Mouse (Mus musculus) mesoderm, embryonic 11.5 days (tissue): ENCODE measurements around the gene Ube4a.
"Not testable (repeated sequence)": the region's sequence is repeated elsewhere in the genome, so short reads cannot be mapped to it uniquely, and the experiment has no call there.

ENCODE experiments used
- DNase-seq: peaks from one replicate; pipeline ENCODE4 v3.0.0-alpha.2; 2012; ENCODE audit warnings: low read depth, low spot score

The Ube4a gene

DNA sequence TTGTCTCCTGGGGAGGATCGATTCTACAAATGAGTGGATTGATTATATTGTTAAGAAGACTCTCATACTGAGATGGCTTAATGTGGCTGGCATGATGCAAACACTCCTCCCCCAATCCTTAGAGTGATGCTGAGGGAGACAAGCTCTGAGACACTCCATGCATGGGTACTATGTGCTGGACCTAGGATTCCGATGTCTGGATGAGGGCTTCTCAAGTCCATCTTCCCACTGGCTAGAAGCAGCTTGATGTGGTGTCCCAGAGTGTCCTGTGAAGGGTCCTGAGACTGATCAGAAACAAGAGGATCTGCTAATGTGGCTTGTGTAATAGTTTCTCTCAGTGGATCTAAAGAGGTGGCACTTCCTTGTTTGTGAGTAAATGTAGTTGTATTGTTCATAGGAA is 15.7 kb upstream of the Ube4a start:
- DNase-seq = no peak

DNA sequence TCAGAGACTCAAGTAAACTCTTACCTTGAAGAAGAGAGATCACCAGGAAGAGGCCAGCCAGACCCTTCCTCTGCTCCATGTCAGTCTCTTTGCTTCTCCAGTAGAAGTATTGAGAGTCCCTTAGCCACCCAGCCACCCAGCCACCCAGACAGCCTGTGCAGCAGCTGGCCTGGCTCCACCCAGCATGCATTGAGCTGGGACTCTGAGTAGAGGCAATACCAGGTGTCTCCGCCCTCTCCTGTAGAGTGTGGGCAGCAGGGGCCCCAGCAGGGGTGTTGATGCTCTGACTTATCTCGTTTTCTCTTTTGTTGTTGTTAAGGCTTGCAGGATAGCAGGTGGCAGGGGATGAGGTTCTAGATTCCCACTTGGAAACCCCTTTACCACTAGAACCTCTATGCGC is 14.8 kb upstream of the Ube4a start, which contains the start of gene Cd3g:
Gene Cd3g (minus strand): TSS at position 190 of the 400 bp plus-strand sequence.
- DNase-seq = no peak

DNA sequence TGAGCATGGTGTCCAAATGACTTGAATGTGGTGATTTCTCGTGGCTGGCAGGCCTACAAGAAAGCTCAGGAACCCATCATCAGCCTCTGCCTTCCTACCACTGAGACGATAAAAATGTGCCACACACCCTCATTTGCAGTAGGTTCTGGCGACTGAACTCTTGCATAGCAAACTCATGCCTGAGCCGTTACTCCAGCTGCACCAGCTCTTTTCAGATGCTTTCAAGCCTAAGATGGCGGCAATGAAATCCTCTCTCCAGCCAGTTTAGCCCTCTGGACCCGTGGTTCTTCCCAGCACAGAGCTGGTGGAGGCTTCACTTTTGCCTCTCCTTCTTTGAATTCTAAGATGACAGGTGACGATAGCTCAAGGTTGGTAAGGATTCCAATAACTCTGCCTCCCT is 14.4 kb upstream of the Ube4a start:
- DNase-seq = no peak

DNA sequence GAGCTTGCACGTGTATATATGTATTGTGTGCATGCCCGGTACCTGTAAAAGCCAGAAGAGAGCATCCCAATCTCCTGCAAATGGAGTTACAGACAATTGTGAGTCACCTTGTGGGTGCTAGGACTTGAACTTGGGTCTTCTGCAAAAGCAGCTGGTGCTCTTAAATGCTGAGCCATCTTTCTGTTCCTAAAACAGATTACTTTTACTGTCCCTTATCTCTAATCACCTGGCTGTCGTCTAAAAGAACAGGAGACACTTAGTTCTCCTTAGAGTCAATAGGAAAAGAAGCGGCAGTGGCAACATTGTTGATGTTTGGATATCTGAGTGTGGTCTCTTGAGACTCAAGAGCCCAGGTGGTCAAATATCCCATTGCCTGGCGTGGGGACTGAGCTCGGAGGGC is 12.4 kb upstream of the Ube4a start:
- no peak for DNase-seq

DNA sequence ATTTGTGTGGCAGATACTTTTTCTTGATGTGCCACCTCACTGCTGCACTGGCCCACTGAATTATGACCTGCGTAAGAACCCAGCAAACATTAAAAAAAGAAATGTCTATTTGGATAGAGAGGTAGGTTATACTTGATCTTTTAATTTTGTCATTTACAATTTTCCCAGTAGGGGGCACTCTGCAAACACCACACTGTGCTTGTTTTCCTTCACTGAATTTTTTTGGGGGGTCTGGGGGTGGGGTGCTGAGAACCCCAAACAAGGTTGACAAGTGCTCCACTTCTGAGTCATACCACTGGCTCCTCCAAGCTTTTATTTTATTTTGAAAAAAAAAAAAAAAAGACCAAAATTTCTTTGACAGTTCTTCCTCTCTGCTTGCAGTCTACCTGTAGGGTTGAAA is 4.0 kb upstream of the Ube4a start:
- DNase-seq = no peak

DNA sequence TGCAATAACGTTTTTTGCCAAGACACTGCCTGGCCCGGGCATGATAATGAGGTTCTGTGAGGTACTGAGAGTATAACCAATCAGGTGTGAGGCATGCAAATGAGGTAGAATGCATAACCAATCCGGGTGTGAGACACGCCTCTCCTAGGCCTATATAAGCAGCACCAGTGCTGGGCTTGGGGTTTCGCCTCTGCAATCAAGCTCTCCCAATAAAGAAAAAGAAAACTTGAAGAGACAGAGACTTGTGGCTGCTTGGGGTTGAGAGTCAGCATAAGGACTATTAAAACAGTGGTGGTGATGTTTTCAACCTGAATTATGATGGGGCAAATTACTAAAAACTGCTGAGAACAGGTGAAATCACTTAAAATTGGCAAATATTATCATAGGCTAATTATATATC is 2.4 kb upstream of the Ube4a start:
- DNase-seq = not testable (repeated sequence)

DNA sequence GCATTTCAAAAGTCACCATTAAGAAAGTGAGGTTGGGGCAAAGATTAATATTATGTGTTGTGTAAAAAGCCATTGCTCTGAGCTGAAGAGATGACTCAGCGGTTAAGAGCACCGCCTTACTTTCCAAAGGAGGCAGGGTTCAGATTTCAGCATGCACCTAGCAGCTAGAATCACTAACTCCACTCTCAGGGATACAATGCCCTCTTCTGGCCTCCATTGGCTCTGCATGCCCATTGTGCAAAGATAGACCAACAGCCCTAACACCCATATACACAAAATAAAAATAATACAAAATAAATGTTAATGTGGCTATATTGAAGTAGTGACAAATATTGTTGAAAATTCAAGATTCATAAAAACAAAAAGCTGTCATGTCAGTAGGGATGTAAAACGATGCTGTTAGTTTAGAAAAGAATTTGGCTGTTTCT is 1.4 kb upstream of the Ube4a start:
- DNase-seq = peak; percentile 74

DNA sequence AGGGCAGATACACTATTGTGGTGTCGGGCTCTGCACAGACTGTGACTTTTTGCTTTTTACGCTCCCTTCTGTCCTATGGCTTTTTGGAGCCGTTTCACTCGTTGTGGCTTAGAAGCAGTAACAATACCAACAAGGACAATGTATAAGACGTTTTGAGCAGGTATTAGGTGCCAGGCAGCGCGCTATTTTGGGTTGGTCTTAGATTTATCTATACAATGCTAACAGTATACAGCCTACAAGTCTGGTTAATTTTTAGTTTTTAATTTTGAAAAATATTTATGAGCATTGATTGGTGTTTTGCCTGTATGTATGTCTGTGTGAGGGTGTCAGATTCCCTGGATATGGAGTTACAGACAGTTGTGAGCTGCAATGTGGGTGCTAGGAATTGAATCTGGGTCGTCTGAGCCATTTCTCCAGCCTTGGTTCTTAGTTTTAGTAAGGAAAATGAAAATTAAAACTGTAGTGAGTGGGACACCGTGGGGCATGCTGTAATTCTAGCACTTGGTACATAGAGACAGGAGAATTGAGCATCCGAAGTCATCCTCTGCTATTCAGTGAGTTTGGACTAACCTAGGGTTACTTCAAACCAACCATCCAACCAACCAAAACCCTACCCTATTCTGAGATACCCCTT is 550 bp upstream of the Ube4a start:
- DNase-seq = no peak

DNA sequence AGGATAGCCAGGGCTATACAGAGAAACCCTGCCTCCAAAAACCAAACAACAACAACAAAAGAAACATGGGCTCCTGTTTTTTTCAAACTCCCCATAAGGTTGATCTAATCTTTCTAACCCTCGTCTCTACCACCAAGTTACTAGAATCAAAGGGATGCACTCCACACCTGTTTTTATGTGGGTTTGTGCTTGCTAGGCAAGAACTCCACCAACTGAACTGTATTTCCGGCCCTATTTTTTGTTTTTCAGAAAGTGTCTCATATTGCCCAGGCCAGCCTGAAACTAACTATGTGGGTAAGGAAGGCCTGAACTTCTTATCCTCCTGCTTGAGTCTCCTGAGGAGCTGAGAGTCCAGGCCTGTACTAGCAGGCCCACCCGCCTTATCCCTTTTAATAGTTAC is 11.0 kb downstream of the Ube4a start:
- DNase-seq = no peak

DNA sequence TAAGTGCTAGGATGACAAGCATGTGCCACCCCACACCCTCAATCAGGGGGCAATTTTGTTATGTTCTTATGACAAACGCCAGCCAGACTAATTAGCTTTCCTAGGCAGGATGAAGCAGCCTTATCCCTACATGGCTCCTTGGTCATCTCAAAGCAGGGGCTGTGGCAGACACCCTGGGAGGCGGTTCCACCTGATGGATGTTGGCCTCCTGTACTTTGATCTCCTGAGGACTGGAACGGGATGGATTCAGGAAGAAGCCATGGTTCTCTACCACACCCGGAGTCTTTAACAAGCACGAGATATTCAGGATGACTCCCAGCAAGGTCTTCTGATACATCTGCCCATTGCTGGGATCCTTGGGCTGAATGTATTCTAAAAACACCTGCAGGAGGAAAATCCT is 17.6 kb downstream of the Ube4a start:
- no peak for DNase-seq

DNA sequence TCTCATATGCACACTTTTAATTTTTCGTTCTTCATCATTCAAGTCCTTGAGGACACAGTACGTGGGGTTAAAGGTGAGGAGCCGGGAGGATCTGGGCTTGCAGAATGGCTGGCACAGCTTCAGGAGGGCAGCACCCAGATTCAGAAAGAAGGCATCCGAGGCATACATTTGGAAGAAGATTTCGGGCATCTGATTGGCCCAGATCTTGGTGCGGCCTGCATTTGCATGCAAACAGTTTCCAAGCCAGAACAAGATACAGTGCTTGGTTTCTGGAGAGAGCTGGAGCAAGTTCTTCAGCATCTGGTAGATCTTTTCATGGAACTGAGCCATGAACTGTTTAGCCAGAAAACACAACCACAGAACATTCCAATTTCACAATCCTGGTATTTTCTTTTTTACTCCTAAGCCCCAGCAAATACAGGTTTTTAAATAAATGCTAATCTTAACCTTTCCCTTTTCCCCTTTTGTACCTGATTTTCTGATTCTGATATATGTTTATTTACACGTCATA is 19.2 kb downstream of the Ube4a start:
- no peak for DNase-seq

DNA sequence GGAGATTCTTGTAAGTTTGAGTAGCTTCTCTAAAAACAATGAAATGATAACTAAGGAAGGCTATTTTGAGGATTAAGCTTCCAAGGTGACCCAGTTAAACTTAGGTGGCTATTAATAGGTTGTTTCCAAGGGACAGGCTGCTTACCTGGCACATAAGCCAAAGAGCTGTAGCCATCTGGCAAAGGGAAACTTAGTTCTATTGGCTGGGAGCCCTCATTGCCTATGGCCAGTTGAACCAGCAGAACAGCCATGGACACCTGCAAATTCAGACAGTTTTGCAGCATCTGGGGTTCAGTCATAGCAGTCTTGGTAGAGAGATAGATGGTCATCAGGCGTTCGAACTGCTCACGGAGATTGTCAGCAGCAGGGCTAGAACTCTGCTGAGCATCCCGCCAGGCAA is 23.0 kb downstream of the Ube4a start:
- no peak for DNase-seq

DNA sequence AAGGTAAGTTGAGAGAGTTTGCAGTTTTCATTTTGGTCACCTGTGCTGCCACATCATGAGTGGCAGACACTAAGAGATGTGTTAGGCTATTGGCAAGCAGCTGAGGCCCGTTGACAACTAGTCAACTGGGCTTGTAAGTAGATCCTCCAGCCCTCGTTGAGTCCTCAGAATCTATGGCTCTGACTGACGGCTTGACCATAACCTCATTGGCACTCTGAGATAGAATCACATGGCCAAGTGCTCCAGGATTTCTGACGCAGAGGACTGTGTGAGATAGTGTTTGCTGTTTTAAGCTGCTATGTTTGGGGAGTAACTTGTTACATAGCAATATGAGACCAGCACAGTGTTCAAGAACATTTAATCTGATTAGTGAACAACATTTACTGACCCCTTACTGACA is 23.6 kb downstream of the Ube4a start:
- DNase-seq = no peak

DNA sequence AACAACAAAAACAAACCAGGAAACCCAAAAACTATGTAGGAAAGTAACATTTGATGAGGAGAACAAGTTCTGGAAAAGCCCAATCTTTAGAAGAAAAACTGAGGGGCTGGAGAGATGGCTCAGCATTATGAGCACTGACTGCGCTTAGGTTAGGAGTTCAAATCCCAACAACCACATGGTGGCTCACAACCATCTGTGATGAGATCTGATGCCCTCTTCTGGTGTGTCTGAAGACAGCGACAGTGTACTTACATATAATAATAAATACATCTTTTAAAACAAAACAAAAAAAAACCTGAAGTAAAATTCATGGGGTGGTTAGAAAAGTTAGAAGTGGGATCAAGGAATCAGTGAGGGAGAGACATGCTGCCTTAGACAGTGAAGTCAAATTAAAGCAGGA is 43.9 kb downstream of the Ube4a start:
- no peak for DNase-seq

DNA sequence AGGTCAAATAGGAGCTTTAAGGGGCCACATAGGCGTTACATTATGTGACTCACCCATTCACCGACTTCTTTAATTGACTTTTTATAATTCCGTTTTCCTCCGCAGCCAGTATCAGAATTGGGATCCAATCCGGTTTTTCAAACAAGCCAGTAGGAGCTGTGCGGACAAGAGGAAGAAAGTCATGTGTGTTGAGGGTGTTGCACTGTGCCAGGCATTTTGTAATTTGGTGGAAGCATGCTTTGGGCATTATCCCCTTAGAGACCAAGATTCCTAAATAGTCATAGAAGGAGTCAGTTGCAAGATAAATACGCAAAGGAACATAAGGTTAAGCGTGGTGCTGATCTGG is 44.3 kb downstream of the Ube4a start:
- DNase-seq = no peak

DNA sequence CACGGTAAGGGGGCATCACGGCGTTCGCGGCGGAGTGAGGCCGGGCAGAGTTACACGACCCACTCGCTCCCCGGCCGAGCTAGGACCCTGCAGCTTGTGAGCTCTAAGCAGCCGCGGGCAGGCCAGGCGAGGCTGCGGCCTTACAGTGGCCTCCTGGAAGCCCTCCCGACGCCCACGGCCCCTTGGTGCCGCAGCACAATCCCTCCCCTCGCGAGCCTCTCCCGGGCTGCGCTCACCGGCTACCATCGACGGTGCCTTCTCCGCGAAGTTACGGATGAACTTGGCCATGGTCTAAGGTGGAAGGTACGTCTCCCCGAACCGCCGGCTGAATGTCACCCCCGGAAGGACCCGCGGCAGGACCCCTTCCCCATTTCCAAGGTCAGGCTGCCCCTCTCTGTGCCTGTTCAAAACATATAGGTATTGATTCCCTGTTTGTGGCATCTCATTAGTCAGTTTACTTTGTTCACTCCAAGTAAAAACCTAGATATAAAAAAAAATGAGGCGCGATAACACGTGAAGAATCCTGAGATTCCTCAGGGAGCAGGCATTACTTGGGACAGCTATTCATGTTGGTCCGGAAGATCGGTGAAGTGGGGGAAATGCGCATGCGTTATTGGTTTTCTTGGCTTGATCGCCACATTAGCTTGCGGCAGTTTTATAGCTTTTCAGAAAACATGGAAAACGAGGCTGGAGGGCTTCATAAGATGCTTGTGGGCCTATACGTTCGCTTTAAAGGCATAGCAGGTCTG is 44.9 kb downstream of the Ube4a start, which contains the start of gene Atp5l:
Gene Atp5l (minus strand): TSS at position 369 of the 749 bp plus-strand sequence.
- DNase-seq = peak; percentile 96

DNA sequence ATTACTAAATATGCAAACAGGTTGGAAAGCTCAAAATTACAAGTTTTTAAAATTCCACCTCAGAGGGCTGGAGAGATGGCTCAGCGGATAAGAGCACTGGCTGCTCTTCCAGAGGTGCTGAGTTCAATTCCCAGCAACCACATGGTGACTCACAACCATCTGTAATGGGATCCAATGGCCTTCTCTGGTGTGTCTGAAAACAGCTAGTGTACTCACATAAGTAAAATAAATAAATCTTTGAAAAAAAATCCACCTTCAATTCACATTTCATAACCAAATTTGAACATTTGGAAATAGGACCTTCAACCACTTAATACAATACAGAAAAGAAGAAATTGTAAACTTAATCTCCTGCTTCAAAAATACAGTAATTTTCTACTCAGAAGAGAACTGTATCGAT is 45.8 kb downstream of the Ube4a start:
- no peak for DNase-seq

DNA sequence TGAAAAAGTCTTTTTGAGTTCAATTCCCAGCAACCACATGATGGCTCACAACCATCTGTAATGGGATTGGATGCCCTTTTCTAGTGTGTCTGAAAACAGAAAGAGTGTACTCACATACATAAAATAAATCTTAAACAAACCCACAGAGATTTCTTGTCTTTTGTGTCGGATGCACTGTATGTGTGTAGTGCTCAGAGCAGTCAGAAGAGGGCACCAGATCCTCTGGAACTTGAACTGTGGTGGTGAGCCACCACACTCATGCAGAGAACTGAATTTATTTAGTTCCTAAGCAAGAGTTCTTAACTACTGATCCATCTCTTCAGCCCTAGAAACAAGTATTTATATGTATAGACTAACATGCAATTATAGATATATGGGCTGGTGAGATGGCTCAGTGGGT is 49.2 kb downstream of the Ube4a start:
- DNase-seq = peak; percentile 45

DNA sequence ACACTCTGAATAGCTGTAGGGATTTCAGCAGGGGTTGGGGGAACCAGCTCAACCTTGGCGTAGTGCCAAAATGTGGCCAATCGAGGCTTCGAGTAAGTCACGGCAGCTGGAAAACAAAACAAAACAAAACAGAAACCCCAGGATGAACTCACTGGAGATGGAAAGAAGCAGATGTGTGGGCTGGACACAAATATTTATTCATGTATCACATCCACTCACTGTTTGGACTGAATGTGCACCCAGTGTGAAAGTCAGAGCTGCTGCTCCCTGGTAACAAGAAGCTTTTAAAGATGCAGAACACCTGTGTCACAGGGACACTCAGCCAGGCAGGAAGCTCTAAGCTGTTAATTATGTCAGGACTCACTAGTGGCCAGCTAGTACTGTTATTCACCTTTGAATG is 50.7 kb downstream of the Ube4a start:
- DNase-seq = no peak

DNA sequence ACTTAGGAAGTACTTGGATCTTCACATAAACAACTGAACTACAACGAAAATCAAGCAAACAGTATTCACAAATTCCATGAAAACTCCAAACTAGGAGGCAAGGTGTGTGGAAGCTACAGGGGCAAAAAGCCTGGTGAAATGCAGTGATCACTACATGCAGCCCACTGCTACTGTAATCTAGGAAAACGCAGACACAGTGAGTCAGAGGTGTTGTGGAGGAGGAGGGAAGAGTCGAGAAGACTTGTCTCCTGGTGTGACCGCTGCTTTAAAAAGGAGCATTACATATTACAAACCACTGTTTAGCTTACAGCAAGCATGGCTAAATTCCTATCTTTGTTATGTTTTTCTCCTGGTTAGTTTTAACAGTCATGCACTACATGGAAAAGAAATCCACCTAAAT is 54.0 kb downstream of the Ube4a start:
- DNase-seq = no peak

DNA sequence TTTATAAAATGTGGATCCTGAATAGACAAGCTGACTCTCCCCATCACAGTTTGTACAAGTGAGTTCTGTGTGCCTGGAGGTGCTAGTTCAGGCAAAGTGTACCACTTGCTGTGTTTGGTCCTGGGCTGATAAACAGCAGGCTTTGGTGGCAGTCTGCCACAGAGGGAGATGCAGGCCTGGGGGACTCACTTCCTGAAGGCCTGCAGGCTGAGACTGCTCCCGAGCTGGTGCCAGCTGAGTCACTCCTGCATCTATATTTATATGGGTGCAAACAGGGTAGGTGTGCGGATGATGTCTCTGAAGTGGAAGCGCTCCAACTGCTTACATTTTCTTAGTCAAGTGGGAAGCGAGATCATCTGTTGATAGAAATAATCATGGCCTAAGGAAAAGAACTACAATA is 59.8 kb downstream of the Ube4a start:
- no peak for DNase-seq

DNA sequence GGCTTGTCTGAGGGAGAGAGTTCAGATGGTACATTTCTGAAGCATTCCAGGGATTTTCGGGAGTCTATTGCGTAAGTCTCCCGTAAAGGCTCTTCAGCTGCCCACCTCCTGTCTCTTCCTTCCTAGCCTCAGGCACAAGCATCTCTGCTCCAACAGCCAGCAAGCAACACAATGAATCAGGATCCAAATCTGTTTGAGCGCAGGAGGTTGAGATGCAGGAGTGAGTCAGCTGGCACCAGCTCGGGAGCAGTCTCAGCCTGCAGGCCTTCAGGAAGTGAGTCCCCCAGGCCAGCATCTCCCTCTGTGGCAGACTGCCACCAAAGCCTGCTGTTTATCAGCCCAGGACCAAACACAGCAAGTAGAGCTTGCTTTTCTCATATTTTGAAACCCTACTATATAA is 60.4 kb downstream of the Ube4a start:
- no peak for DNase-seq

DNA sequence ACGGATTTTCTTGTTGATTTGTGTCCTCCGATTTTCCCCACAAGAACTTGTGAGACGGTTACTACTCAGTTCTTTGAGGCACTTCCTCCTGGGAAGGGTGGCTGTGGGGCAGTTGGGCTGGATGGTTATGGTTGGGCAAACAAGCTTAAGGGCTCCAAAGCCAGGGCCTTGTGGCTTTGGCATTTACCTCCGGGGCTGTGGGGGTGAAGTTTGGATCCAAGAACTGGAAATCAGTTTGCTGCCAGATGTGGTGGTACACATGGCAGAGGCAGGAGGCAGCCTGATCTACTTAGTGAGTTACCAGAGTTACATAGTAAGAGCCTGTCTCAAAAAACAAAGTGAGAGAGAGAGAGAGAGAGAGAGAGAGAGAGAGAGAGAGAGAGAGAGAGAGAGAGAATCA is 61.5 kb downstream of the Ube4a start:
- no peak for DNase-seq
